Mouse (Mus musculus): ENCODE measurements around the gene Gm28043. TPM values are rescaled to one million over a fixed set of nuclear protein-coding genes. Genes with fewer than 3 reads are reported as not detected.

Gm28043 gene
- total and polyA plus RNA-seq, 3 experiments, result 1.3 to 3.4 TPM; not detected in 1

- Histone ChIP-seq H3K79me2 (ENCODE audit: control insufficient read depth, insufficient read depth, low read length, poor library complexity) (peaks cover 8% of the 10 kb centered on the region; the same call in 1 of the 2 replicates), H3K36me3 (ENCODE audit: control insufficient read depth in 1 of 2, insufficient read depth in 2 of 2, low read length in 2 of 2) (peaks cover 13 to 44% of the 10 kb centered on the region in 2 experiments), H3K9ac (ENCODE audit: control insufficient read depth, low read depth, low read length, poor library complexity, severe bottlenecking) (no peak overlapping the region), H3K4me1 (ENCODE audit: control insufficient read depth in 1 of 2, insufficient read depth in 2 of 2, low read length in 2 of 2) (peaks cover 10 to 14% of the 10 kb centered on the region in 2 experiments), H3K4me3 (ENCODE audit: control insufficient read depth in 1 of 2, insufficient read depth in 1 of 2, low read depth in 2 of 2, low read length in 2 of 2) (no peak overlapping the region), H3K9me3 (replicated peaks; ENCODE audit: insufficient read depth, low read length) (no peaks in the 10 kb centered on the region), H3K27me3 (ENCODE audit: control insufficient read depth in 1 of 2, insufficient read depth in 2 of 2, low read length in 2 of 2) (no peaks in the 10 kb centered on the region), H3K27ac (ENCODE audit: control insufficient read depth, low read depth, low read length) (no peak overlapping the region)
- DNase-seq (ENCODE audit: low read depth, low spot score), result no peak
- TF ChIP-seq TBP (IDR thresholded peaks at IDR 0.05; ENCODE audit: low read depth, low read length), result no peak
- no peak for TF ChIP-seq ZNF384 (IDR thresholded peaks at IDR 0.05; ENCODE audit: low read depth, low read length)
- TF ChIP-seq NRF1 (IDR thresholded peaks at IDR 0.05; ENCODE audit: insufficient read depth, low read depth, low read length, poor library complexity, severe bottlenecking), result no peak
- TF ChIP-seq TCF12 (IDR thresholded peaks at IDR 0.05; ENCODE audit: low read depth, low read length), result no peak
- no peak for TF ChIP-seq MAFK (IDR thresholded peaks at IDR 0.05; ENCODE audit: borderline replicate concordance, low read depth, low read length)
- TF ChIP-seq KAT2A (conservative IDR thresholded peaks at IDR 0.05; ENCODE audit: low read depth, low read length), result no peak
- no peak for TF ChIP-seq GATA1 (IDR thresholded peaks at IDR 0.05; ENCODE audit: low read depth, low read length)
- TF ChIP-seq ZKSCAN1 (IDR thresholded peaks at IDR 0.05; ENCODE audit: low read depth, low read length), result no peak
These were observed 58.6 kb downstream of the Gm28043 start for GRCm38 (mm10) chr17:29673325-29673724.

DNA sequence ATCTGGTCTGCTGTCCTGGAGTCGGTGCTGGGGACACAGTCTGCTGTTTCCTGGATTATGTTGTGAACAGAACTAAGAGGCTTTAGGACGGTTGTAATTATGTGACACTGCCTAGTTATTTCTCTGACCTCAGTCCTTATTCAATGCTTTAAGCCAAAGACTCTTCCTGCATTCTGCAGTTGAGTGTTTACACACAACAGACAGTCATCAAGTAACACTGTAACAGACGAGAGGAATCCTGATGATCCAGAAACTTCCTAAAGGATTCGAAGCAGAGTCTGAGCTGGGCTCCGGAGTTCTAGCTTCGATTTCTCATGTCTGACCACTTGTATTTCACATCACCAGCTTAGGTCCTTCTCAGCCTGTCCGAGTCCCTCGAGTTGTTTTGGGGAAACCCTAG is 63.9 kb downstream of the Gm28043 start:
- no peak for DNase-seq (ENCODE audit: low read depth, low spot score)
- Histone ChIP-seq H3K79me2 (ENCODE audit: control insufficient read depth, insufficient read depth, low read length, poor library complexity) (no peaks in the 10 kb centered on the region), H3K36me3 (ENCODE audit: control insufficient read depth in 1 of 2, insufficient read depth in 2 of 2, low read length in 2 of 2) (peaks cover 14 to 39% of the 10 kb centered on the region in 2 experiments), H3K9me3 (replicated peaks; ENCODE audit: insufficient read depth, low read length) (no peaks in the 10 kb centered on the region), H3K27me3 (ENCODE audit: control insufficient read depth in 1 of 2, insufficient read depth in 2 of 2, low read length in 2 of 2) (no peaks in the 10 kb centered on the region), H3K4me3 (ENCODE audit: control insufficient read depth in 1 of 2, insufficient read depth in 1 of 2, low read depth in 2 of 2, low read length in 2 of 2) (no peak overlapping the region), H3K27ac (ENCODE audit: control insufficient read depth, low read depth, low read length) (peak overlapping the region; percentile 44; the same call in 1 of the 2 replicates), H3K9ac (ENCODE audit: control insufficient read depth, low read depth, low read length, poor library complexity, severe bottlenecking) (no peak overlapping the region), H3K4me1 (ENCODE audit: control insufficient read depth in 1 of 2, insufficient read depth in 2 of 2, low read length in 2 of 2) (peaks cover 6 to 8% of the 10 kb centered on the region in 2 experiments)
- TF ChIP-seq USF1 (IDR thresholded peaks at IDR 0.05; ENCODE audit: low read depth, low read length) (no peak), MYC (IDR thresholded peaks at IDR 0.05; ENCODE audit: low read depth, low read length) (no peak), ETS1 (IDR thresholded peaks at IDR 0.05; ENCODE audit: low read depth, low read length) (no peak), TCF12 (IDR thresholded peaks at IDR 0.05; ENCODE audit: low read depth, low read length) (no peak), TBP (IDR thresholded peaks at IDR 0.05; ENCODE audit: low read depth, low read length) (no peak), EP300 (IDR thresholded peaks at IDR 0.05; ENCODE audit: low read depth in 1 of 2, low read length in 2 of 2) (no peak), POLR2AphosphoS5 (IDR thresholded peaks at IDR 0.05; ENCODE audit: borderline replicate concordance, low read depth, low read length) (no peak), KAT2A (conservative IDR thresholded peaks at IDR 0.05; ENCODE audit: low read depth, low read length) (no peak), ZKSCAN1 (IDR thresholded peaks at IDR 0.05; ENCODE audit: low read depth, low read length) (no peak), CHD1 (IDR thresholded peaks at IDR 0.05; ENCODE audit: low read depth, low read length) (no peak)
